Mouse (Mus musculus) CD4-positive, CD25-positive, alpha-beta regulatory T cell (primary cell): ENCODE measurements around the gene Fam50a. TPM values are rescaled to one million over a fixed set of nuclear protein-coding genes. Genes with fewer than 3 reads are reported as not detected.

Experiments used
- polyA plus RNA-seq: library from polyadenylated mRNA; unstranded; fragments of 100-300 nt; shearing (Covaris generic); gene quantifications from one replicate; pipeline ENCODE4 v1.2.1, GENCODE M21; 2017

Gene Fam50a
- polyA plus RNA-seq: 77.1 TPM

GRCm38 (mm10) chrX:74312540-74313464 lies at the start of gene Fam50a:
TSS of gene Fam50a (plus strand) at chrX:74313033.

DNA sequence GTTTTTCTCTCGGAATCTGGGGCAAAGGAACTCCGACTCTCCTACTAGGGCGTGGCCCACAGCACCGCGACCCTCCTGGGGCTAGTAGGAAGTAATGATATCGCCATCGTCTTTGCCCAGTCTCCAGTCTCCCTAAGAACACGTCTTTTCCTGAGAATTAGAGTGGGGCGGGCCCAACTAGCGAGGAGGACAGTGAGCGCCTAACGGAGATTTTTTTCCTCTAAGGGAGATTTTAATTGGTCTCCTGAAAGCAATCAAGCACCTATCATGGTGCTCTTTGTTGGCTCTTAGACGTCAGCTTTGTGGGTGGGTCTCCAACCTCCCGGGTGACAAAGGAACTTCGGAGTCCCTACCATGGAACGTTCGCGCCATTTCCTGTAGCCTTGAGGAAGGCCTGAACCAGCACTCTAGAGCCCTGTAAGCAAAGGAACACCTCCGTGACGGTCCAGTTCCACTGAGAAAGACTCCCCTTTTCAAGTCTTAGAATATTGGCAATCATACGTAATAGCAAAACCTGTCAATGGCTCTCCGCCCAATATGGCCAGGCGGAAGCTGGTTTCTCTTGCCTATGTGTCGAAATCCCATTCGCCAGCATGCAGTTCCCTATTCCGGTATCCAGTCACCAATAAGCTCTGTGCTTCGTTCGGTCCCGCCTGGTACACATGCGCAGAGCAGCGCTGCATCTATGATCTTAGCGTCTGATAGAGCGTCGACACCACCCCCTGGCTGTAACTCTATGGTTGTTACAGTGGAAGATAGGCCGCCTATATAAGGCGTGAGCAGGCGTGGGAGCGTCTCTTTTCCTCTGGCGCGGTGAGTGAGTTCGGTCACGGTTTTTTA lies 42.6 kb upstream of the Fam50a start, which contains the start of gene Rpl10:
Gene Rpl10 (plus strand): TSS at position 751 of the 840 bp plus-strand sequence.

GRCm38 (mm10) chrX:74281732-74282394 lies 31.0 kb upstream of the Fam50a start, which contains the start of the genes Taz and Dnase1l1:
TSS of gene Taz (plus strand) at chrX:74281912.
TSS of gene Dnase1l1 (minus strand) at chrX:74282337.

GRCm38 (mm10) chrX:74296538-74297448 lies 16.0 kb upstream of the Fam50a start, which contains the start of gene Atp6ap1:
TSS of gene Atp6ap1 (plus strand) at chrX:74297097.

DNA sequence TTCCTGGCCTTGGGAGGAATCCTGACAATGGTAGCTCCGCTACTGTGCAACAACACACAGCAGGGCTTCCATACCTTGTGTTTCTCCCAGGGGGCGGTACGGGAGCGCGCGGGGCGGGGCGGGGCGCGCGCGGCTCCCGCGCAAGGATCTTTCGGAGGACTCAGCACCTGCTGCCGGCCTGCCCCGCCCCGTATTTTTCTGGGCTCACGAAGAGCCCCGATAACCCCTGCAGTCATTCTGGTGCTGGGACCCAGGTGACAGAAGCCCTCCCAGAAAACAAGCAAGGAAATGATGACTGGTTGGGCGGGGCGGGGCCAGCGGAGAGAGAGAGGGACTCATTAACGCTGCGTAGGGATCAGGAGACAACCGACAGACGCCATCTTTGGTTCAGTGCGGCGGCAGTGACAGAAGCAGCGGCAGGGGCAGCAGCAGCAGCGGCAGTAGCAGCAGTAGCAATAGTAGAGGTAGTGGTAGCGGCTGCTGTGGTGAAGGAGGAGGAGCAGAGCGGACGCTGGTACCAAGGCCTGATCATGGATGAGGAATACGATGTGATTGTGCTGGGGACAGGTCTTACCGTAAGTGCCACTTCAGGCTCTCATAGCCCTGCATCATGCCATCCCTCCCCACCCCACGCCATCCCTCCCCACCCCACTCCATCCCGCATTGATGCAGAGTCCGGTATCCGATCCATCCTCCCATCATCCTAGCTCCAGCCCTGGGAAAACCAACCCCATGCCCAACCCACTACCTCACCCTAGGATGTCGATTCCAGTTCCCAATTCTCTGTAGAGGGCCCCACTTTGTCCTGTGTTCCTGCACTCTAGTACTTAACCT lies 7.7 kb upstream of the Fam50a start, which contains the start of gene Gdi1:
Gene Gdi1 (plus strand): TSS at position 132 of the 834 bp plus-strand sequence.

DNA sequence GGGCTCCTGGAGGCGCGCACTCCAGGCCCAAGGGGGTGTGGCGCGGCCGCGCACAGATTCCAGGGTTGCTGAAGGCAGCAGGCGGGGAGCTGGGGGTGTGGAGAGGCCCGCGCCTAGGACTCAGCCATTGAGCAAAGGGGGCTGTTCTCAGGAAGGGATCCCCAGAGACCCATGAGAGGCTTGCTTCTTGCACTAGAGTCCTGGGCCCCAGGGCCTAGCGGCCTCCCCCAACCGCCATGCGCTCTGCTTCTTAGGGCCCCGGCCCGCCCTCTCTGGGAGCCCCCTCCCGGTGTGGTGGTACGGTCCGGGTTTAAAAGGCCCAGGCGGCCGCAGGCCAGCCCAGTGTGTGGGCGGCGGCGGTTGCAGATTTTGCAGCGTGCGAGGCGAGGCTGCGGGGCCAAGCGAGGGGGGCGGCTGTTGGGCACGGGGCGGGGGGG lies 15.9 kb downstream of the Fam50a start, which contains the start of gene Plxna3:
Gene Plxna3 (plus strand): TSS at position 342 of the 437 bp plus-strand sequence.

DNA sequence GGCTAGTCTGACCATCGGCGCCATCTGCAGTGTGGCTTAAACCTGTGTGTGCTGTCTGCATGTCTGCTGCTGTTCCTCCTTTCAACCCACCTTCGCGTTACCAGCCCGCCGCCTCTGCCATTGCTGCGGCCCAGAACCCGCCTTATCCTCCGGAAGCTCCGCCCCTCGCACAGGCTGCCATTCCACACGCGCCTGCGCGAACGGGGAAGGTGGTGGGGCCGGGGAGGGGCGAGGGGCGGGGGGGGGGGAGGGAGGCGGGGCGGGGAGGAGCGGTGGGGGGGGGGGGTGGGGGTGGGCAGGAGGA lies 40.6 kb downstream of the Fam50a start, which contains the start of gene Lage3:
Gene Lage3 (minus strand): TSS at position 152 of the 304 bp plus-strand sequence.

Other genes starting within 250 kb of the Fam50a start
- gene Opn1mw, start 185.6 kb upstream of the Fam50a start, polyA plus RNA-seq: not detected
- gene Mecp2, start 177.7 kb upstream of the Fam50a start, polyA plus RNA-seq: 41.3 TPM
- not detected for gene Tex28, start 145.2 kb upstream of the Fam50a start, polyA plus RNA-seq
- 1.2 TPM for gene Tktl1, start 135.8 kb upstream of the Fam50a start, polyA plus RNA-seq
- 292 TPM for gene Flna, start 63.2 kb upstream of the Fam50a start, polyA plus RNA-seq
- 63.2 TPM for gene Emd, start 58.3 kb upstream of the Fam50a start, polyA plus RNA-seq
- 51.2 TPM for gene Rpl10, start 42.2 kb upstream of the Fam50a start, polyA plus RNA-seq
- 152 TPM for gene Taz, start 31.1 kb upstream of the Fam50a start, polyA plus RNA-seq
- 20.1 TPM for gene Dnase1l1, start 30.7 kb upstream of the Fam50a start, polyA plus RNA-seq
- 159 TPM for gene Atp6ap1, start 15.9 kb upstream of the Fam50a start, polyA plus RNA-seq
- 326 TPM for gene Gdi1, start 8.0 kb upstream of the Fam50a start, polyA plus RNA-seq
- 6.1 TPM for gene Plxna3, start 16.0 kb downstream of the Fam50a start, polyA plus RNA-seq
- 54.8 TPM for gene Lage3, start 40.6 kb downstream of the Fam50a start, polyA plus RNA-seq
- 66.6 TPM for gene Ubl4a, start 60.2 kb downstream of the Fam50a start, polyA plus RNA-seq
- 42.3 TPM for gene Slc10a3, start 60.3 kb downstream of the Fam50a start, polyA plus RNA-seq
- gene Fam3a, start 80.2 kb downstream of the Fam50a start, polyA plus RNA-seq: 38.5 TPM
- 44.6 TPM for gene Ikbkg, start 80.3 kb downstream of the Fam50a start, polyA plus RNA-seq
- gene G6pdx, start 116.2 kb downstream of the Fam50a start, polyA plus RNA-seq: 57.8 TPM
- not detected for gene Gm6880, start 168.4 kb downstream of the Fam50a start, polyA plus RNA-seq